Mouse (Mus musculus) CH12F3 (cell line): ENCODE results near the gene Gm17622.

Experiments used
- in situ Hi-C: fragments of 300-500 bp; cut with MboI; formaldehyde crosslinking; loops from 2 replicates; pipeline ENCODE4 v1.14.3; 2020; ENCODE audit warnings: low sequenced_read_pairs

Gm17622 gene

DNA sequence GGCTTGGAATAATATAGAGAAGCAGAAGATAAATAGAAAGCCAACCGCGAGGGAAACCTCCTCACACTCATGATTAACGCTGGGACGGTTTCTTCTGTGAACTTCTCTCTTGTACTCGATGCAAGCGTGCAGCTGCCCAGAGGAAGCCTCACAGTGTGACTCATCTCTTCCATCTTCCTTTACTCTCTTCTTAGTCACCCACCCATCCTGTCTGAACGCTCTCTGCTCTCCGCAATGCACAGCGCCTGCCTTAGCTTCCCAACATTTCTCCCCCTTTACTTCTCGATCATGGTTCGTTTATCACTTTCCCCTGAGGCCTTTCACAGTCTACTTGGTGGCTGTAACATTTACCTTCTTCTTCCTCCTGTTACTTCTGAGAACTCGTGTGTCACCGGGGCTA is 20.1 kb downstream of the Gm17622 start:
- in situ Hi-C loops, result no loop called here

DNA sequence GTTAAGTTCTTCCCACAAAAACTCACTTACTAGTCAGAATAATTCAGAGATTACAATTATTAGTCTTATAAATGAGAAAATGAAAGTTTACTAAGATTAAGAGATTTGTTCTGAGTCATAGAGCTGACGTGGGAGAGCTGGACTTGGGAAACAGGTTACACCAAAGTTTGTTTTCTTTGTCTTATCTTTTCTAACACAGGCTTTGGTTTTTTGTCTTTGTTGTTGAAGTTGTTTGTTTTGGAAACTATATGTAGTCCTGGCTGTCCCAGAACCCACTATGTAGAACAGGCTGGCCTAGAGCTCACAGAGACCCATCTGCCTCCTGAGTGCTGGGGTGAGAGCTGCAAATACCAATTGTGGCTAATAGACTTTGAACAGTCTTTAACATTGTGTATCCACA is 20.7 kb downstream of the Gm17622 start:
- in situ Hi-C loops, result no loop called here

DNA sequence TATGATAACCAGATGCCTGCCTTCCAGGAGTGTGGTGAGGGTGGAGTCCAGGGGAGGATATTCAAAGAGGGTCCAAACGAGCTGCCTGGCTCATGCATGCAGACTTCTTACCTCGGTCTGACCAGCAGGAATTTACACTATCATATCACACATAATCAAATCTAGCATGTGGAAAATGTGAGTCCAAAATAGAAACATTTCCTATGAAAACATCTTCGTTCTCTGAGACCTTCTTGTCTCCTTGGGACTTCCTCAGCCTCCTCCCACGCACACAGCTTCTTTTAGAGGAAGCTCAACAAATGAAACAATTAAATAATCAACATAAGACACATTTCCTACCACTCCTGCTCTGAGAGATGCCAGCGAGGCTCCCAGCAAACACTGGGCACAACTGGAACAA is 21.4 kb downstream of the Gm17622 start:
- in situ Hi-C loops, result no loop called here

DNA sequence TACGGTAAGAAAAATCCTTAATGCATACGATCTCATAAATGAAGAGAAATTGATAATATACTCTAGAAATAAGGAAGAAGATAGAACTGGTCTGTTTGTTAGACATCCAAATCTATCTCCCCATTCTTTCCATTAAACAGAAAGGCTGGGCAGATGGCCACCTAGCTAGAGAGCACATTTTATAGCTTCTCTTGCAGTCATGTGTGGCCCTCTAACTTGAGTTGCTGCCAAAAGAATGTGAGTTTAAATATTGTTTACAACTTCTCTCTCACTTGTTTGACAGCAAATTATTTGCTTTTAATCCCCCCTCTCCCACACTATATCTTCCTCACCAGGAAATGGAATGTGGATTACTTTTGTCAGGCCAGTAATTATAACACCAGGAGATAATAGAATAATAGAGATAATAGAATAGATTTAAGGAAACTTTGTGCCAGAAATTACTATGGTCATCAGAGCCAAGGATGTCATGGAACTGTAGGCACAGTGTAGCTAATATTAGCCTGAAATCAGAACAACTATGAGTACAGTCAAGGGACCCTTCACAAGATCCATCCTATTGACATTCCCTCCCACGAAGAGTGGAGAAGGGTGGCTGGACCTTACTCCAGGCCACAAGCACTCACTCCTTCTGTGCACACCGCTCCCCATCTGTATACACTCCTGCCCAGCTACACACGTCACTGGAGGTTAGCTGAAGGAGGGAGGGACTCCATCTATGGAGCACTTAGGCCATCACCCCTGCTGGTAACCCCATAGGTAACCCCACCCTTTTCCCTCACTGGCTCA is 23.8 kb downstream of the Gm17622 start:
- in situ Hi-C loops, result no loop called here

DNA sequence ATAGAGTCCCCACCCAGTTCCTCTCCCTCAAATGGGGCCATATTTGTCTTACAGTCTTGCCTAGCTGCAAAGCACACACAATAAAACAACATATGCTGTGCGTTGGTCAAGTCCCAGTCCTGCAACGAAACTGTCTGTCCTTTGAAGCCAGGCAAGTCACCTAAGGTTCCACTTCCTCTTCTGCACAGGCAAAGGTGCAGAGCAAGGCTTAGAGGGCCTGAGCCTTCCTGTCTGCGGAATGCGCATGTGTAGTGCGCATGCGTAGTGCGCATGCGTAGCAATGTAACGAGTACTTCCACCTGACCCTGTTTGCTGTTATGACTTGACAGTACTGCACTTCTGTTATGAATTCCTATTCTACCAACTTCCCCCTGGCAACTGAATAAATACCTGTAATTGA is 25.7 kb downstream of the Gm17622 start:
- in situ Hi-C loops, result no loop called here

DNA sequence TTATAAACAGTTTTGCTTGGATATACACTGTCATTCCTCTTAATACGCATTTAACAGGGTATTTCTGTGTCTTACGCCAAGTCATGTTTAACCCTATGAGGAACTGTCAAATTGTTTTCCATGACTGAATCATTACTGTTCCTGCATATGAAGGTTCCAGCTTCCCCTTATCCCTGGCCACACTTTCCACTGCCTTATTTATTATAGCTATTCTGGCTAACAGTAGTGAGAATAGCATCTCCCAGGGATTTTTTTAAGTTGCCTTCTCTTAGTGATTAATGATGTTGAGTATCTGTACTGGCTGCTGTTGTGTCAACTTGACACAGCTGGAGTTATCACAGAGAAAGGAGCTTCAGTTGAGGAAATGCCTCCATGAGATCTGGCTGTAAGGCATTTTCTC is 26.8 kb downstream of the Gm17622 start:
- in situ Hi-C loops, result no loop called here

DNA sequence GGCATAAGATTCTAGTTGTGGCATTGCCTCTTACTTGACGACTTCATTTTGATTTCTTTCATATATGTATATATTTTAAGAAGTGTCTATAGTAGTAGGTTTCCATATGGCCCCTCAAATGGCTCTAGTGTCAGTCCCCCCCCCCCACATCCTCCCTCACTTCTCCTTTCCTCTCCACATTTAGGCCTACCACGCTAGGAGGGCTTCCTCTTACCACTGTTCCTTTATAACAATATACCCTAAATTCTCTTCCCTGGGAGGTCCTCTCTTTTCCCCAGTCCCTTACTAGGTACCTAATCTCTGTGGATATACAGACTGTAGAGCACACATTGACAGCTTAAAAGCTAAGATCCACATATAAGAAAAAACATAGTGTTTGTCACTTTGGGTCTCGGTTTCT is 30.8 kb downstream of the Gm17622 start:
- in situ Hi-C loops, result no loop called here

DNA sequence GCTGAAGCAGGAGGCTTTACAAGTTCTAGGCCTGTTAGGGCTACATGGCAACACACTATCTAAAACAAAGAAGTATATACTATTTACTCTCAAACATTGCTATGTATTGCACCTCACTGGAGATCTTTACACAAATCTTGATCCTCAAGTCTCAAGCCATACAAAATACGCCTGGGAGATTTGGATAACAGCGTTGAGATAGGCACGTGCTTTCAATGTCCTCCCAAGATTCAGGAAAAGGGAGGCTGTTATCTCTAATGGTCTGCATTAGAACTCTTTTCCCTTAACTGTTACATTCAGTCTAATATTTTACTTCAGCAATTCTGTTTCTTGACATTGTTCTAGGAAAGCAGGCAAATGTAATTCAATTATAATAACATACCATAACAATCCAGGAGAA is 36.5 kb downstream of the Gm17622 start:
- in situ Hi-C loops, result no loop called here

DNA sequence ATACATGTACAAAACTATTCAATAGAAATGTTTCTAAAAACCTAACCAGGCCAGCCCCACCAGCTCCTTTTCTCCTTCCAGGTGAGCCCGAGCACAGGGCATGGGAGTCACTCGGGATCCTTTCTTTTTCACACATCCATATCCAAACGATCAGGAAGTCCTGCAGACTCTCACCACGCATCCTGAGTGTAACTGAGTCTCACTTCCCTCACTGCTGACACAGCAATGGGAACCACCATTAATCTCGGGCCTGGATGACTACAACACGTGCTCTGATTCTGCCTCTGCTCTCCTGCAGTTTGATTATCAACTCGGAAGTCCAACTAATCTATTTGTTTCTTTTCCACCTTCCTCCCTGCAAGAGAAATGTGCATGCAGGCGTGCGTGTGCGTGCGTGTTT is 37.3 kb downstream of the Gm17622 start:
- in situ Hi-C loops, result no loop called here

DNA sequence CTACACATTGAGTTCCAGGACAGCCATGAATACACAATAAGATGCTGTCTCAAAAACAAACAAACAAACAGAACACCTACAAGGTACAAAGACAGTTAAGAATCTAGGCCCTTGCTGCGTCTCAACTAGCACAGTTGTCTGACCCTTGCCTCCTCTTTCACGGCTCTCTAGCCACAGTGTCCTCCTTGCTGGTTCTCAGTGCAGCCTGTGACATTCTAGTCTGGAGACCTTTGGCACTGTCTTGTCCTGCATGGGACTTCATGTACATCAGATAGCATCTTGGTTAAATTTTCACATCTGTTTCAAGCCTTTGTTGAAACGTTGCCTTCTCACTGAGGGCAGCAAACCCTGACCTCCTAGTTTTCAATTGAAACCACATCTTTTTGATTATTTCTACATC is 38.2 kb downstream of the Gm17622 start:
- in situ Hi-C loops, result no loop called here

DNA sequence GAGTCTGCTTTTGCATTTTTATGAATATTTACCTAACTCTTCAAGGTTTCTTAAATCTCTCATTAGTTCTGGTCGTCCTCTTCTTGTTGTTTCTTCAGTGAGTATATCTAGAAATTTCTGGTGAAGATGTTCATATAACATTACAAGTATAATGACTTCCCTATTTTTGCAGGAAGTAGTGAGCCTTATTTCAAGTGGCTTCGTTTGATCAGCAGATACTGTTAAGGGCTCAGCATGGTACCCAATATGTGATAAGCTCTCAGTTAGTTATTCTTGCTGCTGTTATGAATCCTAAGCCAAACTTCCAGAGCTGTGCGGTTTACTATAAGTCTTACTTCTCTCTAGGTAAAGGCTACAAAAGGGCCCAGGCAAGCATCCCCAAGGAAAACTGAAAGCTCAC is 39.0 kb downstream of the Gm17622 start:
- in situ Hi-C loops, result no loop called here

DNA sequence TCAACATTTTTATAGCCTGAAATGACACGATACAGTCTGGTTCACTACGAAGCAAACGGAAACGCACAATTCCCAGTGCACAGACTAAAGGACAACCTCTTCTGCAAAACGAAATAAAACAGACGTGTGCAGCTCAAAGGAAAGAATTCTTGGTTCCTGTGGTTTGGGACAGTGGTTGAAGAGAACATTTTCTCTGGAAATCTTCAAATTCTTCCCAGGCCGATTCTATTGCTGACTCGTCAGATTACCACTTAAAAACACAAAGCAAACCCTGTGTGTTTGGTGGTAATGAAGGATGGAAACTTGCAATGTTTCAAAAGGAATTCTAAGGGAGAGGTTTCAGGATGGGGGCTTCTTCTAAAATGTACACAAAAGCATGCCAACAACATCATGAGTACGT is 39.5 kb downstream of the Gm17622 start:
- in situ Hi-C loops, result no loop called here

DNA sequence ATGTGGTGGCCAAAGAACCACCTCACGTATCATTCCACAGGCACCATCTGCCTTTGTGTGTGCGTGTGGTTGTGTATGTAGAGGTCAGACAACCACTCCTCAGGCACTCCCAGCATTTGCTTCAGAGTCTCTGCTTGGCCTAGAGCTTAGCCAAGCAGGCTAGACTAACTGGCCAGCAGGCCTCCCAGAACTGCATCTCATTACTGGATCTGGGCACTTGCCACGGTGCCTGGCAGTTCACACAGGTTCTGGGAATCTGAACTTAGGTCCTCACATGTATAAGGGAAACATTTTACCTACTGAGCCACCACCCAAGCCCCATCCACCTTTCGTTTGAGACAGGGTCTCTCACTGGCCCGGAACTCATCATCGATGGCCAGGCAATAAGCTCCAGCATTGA is 41.6 kb downstream of the Gm17622 start:
- in situ Hi-C loops, result no loop called here

DNA sequence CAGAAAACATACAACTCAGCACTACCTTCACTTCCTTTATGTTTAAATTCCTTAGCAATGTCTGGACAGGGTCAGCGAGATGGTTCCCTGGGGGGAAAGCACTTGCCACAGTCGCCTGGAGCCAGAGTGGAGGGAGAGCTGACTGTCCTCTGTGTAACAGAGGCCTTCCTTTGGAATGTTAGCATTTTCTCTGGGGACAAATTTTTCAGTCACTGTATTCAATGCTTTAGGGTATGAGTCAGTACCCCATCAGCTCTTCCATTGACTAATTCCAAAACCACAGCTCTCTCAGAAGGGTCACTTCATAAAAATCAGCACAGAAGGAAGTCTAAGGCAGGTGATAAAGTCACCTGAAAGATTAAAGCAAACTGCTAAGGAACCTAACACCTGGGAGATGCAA is 43.2 kb downstream of the Gm17622 start:
- in situ Hi-C loops, result no loop called here

DNA sequence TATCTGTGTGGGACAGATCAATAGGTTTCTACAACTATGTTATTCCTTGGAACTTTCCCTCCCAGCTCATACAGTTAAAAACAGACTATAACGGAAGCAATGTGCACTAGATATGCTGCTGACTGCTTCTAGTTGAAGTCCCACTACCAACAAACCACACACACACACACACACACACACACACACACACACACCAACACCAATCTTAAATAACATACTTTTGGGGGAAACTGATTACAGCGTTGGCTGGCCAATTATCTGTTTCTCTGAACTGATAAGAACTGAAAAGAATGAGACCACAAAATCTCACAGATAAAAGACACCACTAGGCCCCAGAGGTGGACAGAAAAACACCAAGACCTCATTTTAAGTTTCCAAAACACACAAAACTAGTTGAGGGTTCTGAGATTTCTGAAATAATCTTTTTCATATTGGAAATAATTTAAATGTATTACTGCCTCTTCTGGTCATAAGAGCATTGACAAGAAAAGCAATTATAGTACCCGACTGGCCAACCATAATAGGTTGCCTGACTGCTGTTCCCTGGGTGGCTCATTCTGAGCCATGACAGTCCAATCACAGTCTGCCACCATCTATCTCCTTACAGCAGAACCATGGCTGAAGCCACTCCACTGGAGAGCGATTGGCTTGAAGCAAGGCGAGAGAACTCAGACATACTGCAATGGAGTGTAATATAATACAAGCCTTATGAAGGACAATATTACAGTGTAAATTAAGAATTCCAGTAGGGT is 46.5 kb downstream of the Gm17622 start:
- in situ Hi-C loops, result no loop called here

DNA sequence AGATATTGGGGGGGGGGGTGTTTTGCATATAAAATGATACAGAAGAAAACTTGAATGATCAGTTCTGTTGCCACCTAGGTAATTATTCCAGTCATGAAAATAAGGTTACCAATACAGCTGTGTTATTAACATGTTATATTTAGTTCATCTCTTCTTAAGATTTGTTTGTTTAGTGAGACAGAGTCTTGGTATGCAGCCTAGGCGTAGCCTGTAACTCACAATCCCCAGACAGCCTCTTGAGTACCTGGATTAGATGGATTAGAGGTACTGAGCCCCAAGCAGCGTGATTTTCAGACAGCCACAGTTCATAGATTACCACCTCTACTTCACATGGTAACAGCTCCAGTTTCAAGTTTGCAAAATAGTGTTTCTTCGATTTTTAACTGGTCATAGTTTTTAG is 47.6 kb downstream of the Gm17622 start:
- in situ Hi-C loops, result no loop called here
